Mouse (Mus musculus): ENCODE results near the gene Cers3.

DNA sequence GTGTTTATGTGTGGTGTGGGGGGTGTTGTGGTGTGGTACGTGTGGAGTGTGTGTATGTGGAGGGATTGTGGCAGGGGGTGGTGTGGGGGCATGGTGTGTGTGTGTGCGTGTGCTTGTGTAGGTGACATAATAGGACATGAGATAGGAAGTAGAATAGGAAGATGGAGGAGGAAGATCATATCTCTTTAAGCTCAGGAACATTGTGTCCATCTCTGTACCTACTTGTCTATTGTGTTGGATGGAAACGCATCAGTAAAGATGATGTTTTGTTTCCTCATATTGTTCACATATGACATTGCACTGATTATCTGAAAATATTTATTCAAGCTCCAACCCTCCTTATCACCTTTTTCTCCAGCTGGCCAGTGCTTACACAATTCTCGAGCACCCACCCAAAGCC lies 5.9 kb upstream of the Cers3 start:
- TF ChIP-seq ZNF384 (IDR thresholded peaks at IDR 0.05; ENCODE audit: low read depth, low read length) (no peak), CTCF (IDR thresholded peaks at IDR 0.05 in 2 of 3, conservative IDR thresholded peaks at IDR 0.05 in 1 of 3; ENCODE audit: control insufficient read depth in 1 of 3, insufficient read depth in 1 of 3, low read depth in 2 of 3, low read length in 3 of 3, poor library complexity in 1 of 3, severe bottlenecking in 1 of 3) (no peak), NELFE (IDR thresholded peaks at IDR 0.05; ENCODE audit: low read depth, low read length) (no peak), ZKSCAN1 (IDR thresholded peaks at IDR 0.05; ENCODE audit: low read depth, low read length) (no peak), ZC3H11A (IDR thresholded peaks at IDR 0.05; ENCODE audit: low read depth, low read length) (no peak), CHD2 (IDR thresholded peaks at IDR 0.05; ENCODE audit: low read length) (no peak), EP300 (IDR thresholded peaks at IDR 0.05; ENCODE audit: low read depth in 1 of 2, low read length in 2 of 2) (no peak), MXI1 (IDR thresholded peaks at IDR 0.05; ENCODE audit: low read depth, low read length) (no peak), SIN3A (IDR thresholded peaks at IDR 0.05; ENCODE audit: low read length) (no peak), CHD1 (IDR thresholded peaks at IDR 0.05; ENCODE audit: low read depth, low read length) (no peak), ETS1 (IDR thresholded peaks at IDR 0.05; ENCODE audit: low read depth, low read length) (no peak), E2F4 (IDR thresholded peaks at IDR 0.05; ENCODE audit: borderline replicate concordance, low read depth, low read length) (no peak)

Data from MEL (cell line).